Comparison of ENCODE assay signal across 8 mouse cellular contexts in the genomic region with DNA sequence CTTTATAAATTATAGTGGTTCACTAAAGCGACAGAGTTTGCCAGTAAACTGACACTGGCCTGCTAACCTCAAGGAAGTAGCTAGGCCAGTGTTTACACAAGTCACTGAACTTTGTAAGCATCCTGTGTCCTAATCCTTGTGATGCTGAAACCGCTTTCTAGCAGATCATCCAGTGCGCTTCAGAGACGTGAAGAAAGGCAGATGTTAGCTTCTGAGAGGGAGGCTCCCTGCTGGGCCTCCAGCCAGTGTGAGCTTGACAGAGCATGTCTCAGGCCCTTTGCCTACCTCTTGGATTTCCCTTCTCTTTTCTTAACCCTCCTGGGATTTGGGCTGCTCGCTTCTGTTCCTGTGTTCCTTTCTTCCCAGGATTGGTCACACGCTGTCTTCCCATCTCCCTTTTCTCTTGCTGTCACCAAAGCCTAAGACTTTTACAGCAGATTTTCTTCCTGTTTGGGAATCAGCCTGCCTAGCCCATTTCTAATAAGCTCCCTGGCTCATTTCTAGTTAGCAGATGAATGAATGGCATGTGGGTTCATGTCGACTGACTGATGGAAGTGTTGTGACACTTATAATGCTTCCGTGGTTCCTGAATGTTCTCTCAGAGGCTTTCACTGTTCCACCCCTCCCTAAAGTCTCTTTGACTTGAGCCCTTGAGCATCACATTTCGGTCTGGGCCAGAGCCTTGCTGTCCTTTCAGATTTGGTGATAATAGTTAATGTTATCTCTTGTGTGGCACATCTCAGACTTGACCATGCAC.
A peak's percentile ranks its signal among the peaks of the same experiment; 100 is the strongest.
DNase-seq lines count a peak whose midpoint lies in the region; ATAC-seq lines count a peak whose summit lies in the region.

No protein-coding gene starts in this region.

- H3K9me3 ChIP-seq in kidney, embryonic 15.5 days (replicated peaks) = no peaks in the 10 kb centered on the region
- H3K9me3 ChIP-seq in hindbrain, embryonic 16.5 days (ENCODE audit: control insufficient read depth, low read length) = no peaks in the 10 kb centered on the region

- H3K4me1 ChIP-seq in brown adipose tissue, adult 24 weeks (ENCODE audit: control insufficient read depth, insufficient read depth, insufficient read length, low read length) = no peaks in the 10 kb centered on the region; the same call in 1 of the 2 replicates
- H3K4me1 ChIP-seq in kidney, embryonic 15.5 days = peaks cover 16% of the 10 kb centered on the region
- no peaks in the 10 kb centered on the region for H3K4me1 ChIP-seq in hindbrain, embryonic 16.5 days (ENCODE audit: control insufficient read depth, insufficient read depth, low read depth, low read length)

- 50% methylated on average over 9 of the region's 9 CpGs for WGBS in kidney, embryonic 15.5 days
- 76% methylated on average over 9 of the region's 9 CpGs for WGBS in hindbrain, embryonic 16.5 days

- no peak overlapping the region for H3K4me2 ChIP-seq in kidney, embryonic 15.5 days
- no peak overlapping the region for H3K4me2 ChIP-seq in hindbrain, embryonic 16.5 days (ENCODE audit: low read length)

- DNase-seq in embryo, embryonic 10 days (ENCODE audit: low spot score) = peak; percentile 13
- no peak for DNase-seq in embryo, embryonic 11 days
- peak; percentile 75 for DNase-seq in lung, postnatal 36 days
- no peak for DNase-seq in natural killer cell, adult 2 months (ENCODE audit: low spot score in 2 of 2)
- no peak for DNase-seq in left cerebral cortex, postnatal 36 days (ENCODE audit: low spot score in 2 of 2)

- no peaks in the 10 kb centered on the region for H3K36me3 ChIP-seq in kidney, embryonic 15.5 days
- no peaks in the 10 kb centered on the region for H3K36me3 ChIP-seq in hindbrain, embryonic 16.5 days (ENCODE audit: control insufficient read depth, insufficient read depth, low read length)

- H3K27me3 ChIP-seq in kidney, embryonic 15.5 days = no peaks in the 10 kb centered on the region
- no peaks in the 10 kb centered on the region for H3K27me3 ChIP-seq in hindbrain, embryonic 16.5 days (replicated peaks; ENCODE audit: control insufficient read depth, insufficient read depth, low read length)

- H3K9ac ChIP-seq in kidney, embryonic 15.5 days = no peak overlapping the region
- H3K9ac ChIP-seq in hindbrain, embryonic 16.5 days (ENCODE audit: low read depth, low read length) = no peak overlapping the region

- intact Hi-C loops in left cerebral cortex, postnatal 36 days (cut with DNase I) = no loop called here

- ATAC-seq in kidney, embryonic 15.5 days (replicated peaks; ENCODE audit: low FRiP score) = peak; percentile 73; the same call in 1 of the 2 replicates
- no peak for ATAC-seq in hindbrain, embryonic 16.5 days

- H3K4me3 ChIP-seq in brown adipose tissue, adult 24 weeks (ENCODE audit: insufficient read depth, low read depth, low read length) = no peak overlapping the region
- no peak overlapping the region for H3K4me3 ChIP-seq in kidney, embryonic 15.5 days (replicated peaks)
- no peak overlapping the region for H3K4me3 ChIP-seq in hindbrain, embryonic 16.5 days (ENCODE audit: low read length)

- 0 out of 2 replicates have a peak overlapping the region, but pooled peaks have one; percentile 5 for H3K27ac ChIP-seq in brown adipose tissue, adult 24 weeks (replicated peaks; ENCODE audit: low read depth, low read length)
- peak overlapping the region; percentile 65 for H3K27ac ChIP-seq in kidney, embryonic 15.5 days
- no peak overlapping the region for H3K27ac ChIP-seq in hindbrain, embryonic 16.5 days (ENCODE audit: low read depth, low read length)

Comparison
In these comparisons a context has a peak if more than half of its experiments do, and no peak if none do; other contexts are left out.
1. DNase-seq: peak in embryo, embryonic 10 days (single experiment) and lung, postnatal 36 days (single experiment); none in embryo, embryonic 11 days (single experiment), natural killer cell, adult 2 months (0 of 2) and left cerebral cortex, postnatal 36 days (0 of 2).